Mouse (Mus musculus) small intestine, adult 2 months (tissue): ENCODE measurements around the gene Bahd1.

Experiments used
- CTCF ChIP-seq: fragments of 200-500 bp; IDR thresholded peaks from 2 replicates; pipeline ENCODE4 v1.5.1; 2012; ENCODE audit warnings: low read depth, mild to moderate bottlenecking, control low read depth, inconsistent platforms, low read length, moderate library complexity, mixed read lengths; ENCODE audit not compliant: insufficient replicate concordance, insufficient read length; ENCODE audit errors: extremely low read depth
- POLR2A ChIP-seq: fragments of 200-500 bp; IDR thresholded peaks from 2 replicates; pipeline ENCODE4 v1.6.1; 2012; ENCODE audit warnings: low read depth, mild to moderate bottlenecking, control low read depth, inconsistent platforms, low read length, moderate library complexity

- TF ChIP-seq POLR2A, result no peak
- TF ChIP-seq CTCF, result no peak
Measured at GRCm38 (mm10) chr2:118963007-118963675, 63.0 kb downstream of the Bahd1 start.
